Mouse (Mus musculus) WW6 (cell line): ENCODE measurements around the gene Alg11.

Source experiments
- DNase-seq: peaks from one replicate; pipeline ENCODE4 v3.0.0-alpha.2; 2013; ENCODE audit warnings: low read depth, low spot score

Alg11 gene

GRCm38 (mm10) chr8:22060446-22060889, at the start of gene Alg11:
Alg11 (plus strand) TSS chr8:22060721.
- DNase-seq: peak; percentile 99

- no peak for DNase-seq
These were observed 47.4 kb upstream of the Alg11 start for GRCm38 (mm10) chr8:22013034-22013707.

GRCm38 (mm10) chr8:22017731-22018130, 42.8 kb upstream of the Alg11 start:
- no peak for DNase-seq

- DNase-seq: no peak
These were observed 41.0 kb upstream of the Alg11 start for GRCm38 (mm10) chr8:22019498-22019897.

GRCm38 (mm10) chr8:22022244-22022643, 38.3 kb upstream of the Alg11 start:
- DNase-seq: no peak

GRCm38 (mm10) chr8:22025241-22025640, 35.3 kb upstream of the Alg11 start:
- no peak for DNase-seq

GRCm38 (mm10) chr8:22028973-22029372, 31.5 kb upstream of the Alg11 start:
- DNase-seq: no peak

GRCm38 (mm10) chr8:22030990-22031389, 29.5 kb upstream of the Alg11 start:
- no peak for DNase-seq

GRCm38 (mm10) chr8:22036137-22036536, 24.4 kb upstream of the Alg11 start:
- no peak for DNase-seq

GRCm38 (mm10) chr8:22037022-22037421, 23.5 kb upstream of the Alg11 start:
- no peak for DNase-seq

- no peak for DNase-seq
These were observed 20.9 kb upstream of the Alg11 start for GRCm38 (mm10) chr8:22039468-22040152.

GRCm38 (mm10) chr8:22040153-22040509, 20.4 kb upstream of the Alg11 start:
- no peak for DNase-seq

- no peak for DNase-seq
These were observed 18.0 kb upstream of the Alg11 start for GRCm38 (mm10) chr8:22042515-22042914.

- DNase-seq: no peak
These were observed 16.8 kb upstream of the Alg11 start for GRCm38 (mm10) chr8:22043706-22044105.

GRCm38 (mm10) chr8:22047699-22048464, 12.6 kb upstream of the Alg11 start:
- DNase-seq: peak; percentile 58

GRCm38 (mm10) chr8:22054674-22055491, 5.6 kb upstream of the Alg11 start:
- no peak for DNase-seq

GRCm38 (mm10) chr8:22055492-22055877, 5.0 kb upstream of the Alg11 start:
- no peak for DNase-seq

- DNase-seq: no peak
These were observed 3.7 kb upstream of the Alg11 start for GRCm38 (mm10) chr8:22056850-22057249.

GRCm38 (mm10) chr8:22058368-22058767, 2.2 kb upstream of the Alg11 start:
- DNase-seq: no peak

- DNase-seq: no peak
These were observed 1.3 kb upstream of the Alg11 start for GRCm38 (mm10) chr8:22059153-22059738.

- DNase-seq: no peak
These were observed 588 bp upstream of the Alg11 start, which contains the start of gene Atp7b for GRCm38 (mm10) chr8:22059821-22060445. Atp7b (minus strand) TSS chr8:22060305.
